Mouse (Mus musculus) liver, embryonic 12.5 days (tissue): Measurements from ENCODE around the gene Cep41. TPM values are rescaled to one million over a fixed set of nuclear protein-coding genes. Genes with fewer than 3 reads are reported as not detected.

ENCODE experiments used
- ATAC-seq: fragments of 200-750 bp; cut with Nextera tagmentation; 2 replicates; pipeline ENCODE4 v1.8.0; 2017; ENCODE audit warnings: moderate number of reproducible peaks, mild to moderate bottlenecking, moderate library complexity
- H3K27ac ChIP-seq: fragments of 300-500 bp; sonication (generic); 2 replicates; pipeline ENCODE4 v1.5.1; 2016; ENCODE audit warnings: mild to moderate bottlenecking
- H3K27me3 ChIP-seq: fragments of 300-500 bp; sonication (generic); replicated peaks from 2 replicates; pipeline ENCODE4 v1.6.1; 2016; ENCODE audit warnings: mild to moderate bottlenecking, moderate library complexity
- H3K36me3 ChIP-seq: fragments of 300-500 bp; sonication (generic); 2 replicates; pipeline ENCODE4 v1.6.1; 2016; ENCODE audit warnings: mild to moderate bottlenecking, moderate library complexity
- H3K4me1 ChIP-seq: fragments of 300-500 bp; sonication (generic); 2 replicates; pipeline ENCODE4 v1.6.1; 2016
- H3K4me2 ChIP-seq: fragments of 300-500 bp; sonication (generic); 2 replicates; pipeline ENCODE4 v1.6.1; 2016; ENCODE audit warnings: mild to moderate bottlenecking, moderate library complexity
- H3K4me3 ChIP-seq: fragments of 300-500 bp; sonication (generic); 2 replicates; pipeline ENCODE4 v1.5.1; 2016; ENCODE audit warnings: mild to moderate bottlenecking, moderate library complexity
- H3K9ac ChIP-seq: fragments of 300-500 bp; sonication (generic); 2 replicates; pipeline ENCODE4 v1.6.1; 2016; ENCODE audit warnings: mild to moderate bottlenecking, moderate library complexity
- H3K9me3 ChIP-seq: fragments of 300-500 bp; sonication (generic); replicated peaks from 2 replicates; pipeline ENCODE4 v1.6.1; 2016; ENCODE audit warnings: mild to moderate bottlenecking, moderate library complexity
- WGBS: fragments of 180-500 bp; shearing (Covaris S2); methylation state at CpG from one replicate; pipeline ENCODE4 v1.1.7; 2016; ENCODE audit not compliant: insufficient replicate concordance; 5-methylcytosine and 5-hydroxymethylcytosine counted together
- polyA plus RNA-seq: library from polyadenylated mRNA; unstranded; fragments of >200 nt; fragmentation: Nextera tagmentation; extraction: Ambion mirVana; gene quantifications from 2 replicates; pipeline ENCODE4 v1.2.1, GENCODE M21; 2016

Cep41 gene
- 5.6 and 6.1 TPM in 2 replicates for polyA plus RNA-seq

- WGBS: 1% methylated on average over 47 of the region's 52 CpGs
Measured at GRCm38 (mm10) chr6:30693350-30693991, at the start of gene Cep41. Cep41 (minus strand) TSS chr6:30693749.

DNA sequence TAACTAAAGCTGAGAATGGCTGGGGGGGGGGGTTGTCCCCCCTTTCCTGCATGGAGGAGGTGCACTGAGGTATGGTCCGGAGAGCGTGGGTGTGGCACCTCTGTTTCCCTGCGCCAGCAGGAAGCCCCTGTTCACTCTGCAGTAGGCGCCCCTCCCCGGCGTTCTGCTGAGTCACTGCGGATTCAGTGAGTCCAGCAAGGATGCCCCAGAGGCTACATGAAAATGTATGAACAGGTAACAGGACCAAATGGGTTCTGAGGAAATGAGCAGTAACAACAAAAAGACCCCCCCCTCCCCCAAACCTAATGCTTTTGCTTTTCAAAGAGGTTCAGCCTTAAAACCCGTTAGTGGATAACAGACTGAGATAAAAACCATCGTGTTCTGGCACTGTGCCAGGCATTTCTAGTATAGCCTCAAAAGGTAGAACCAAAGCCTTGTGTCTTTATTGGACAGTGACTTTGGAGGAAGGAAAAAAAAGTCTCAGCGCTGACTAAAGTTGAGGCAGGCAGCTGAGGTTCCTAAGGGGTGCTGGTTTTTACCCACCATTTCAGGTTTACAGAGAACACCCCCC, 45.7 kb upstream of the Cep41 start:
- Histone ChIP-seq H3K4me2 (peak overlapping the region; percentile 59; the same call in 1 of the 2 replicates), H3K9ac (no peak overlapping the region; the same call in 1 of the 2 replicates), H3K4me1 (0 out of 2 replicates have a peak, but pooled peaks cover 5% of the 10 kb centered on the region), H3K27ac (0 out of 2 replicates have a peak overlapping the region, but pooled peaks have one; percentile 30), H3K9me3 (peaks cover 32% of the 10 kb centered on the region), H3K36me3 (peaks cover 13% of the 10 kb centered on the region), H3K4me3 (peak overlapping the region; percentile 47), H3K27me3 (peaks cover 61% of the 10 kb centered on the region)
- ATAC-seq: no peak
- WGBS: 54% methylated on average over 10 of the region's 10 CpGs

More at GRCm38 (mm10) chr6:30693350-30693991, at the start of gene Cep41:
- Histone ChIP-seq H3K27ac (peak within 1 kb of the TSS; percentile 81), H3K9ac (peak within 1 kb of the TSS; percentile 79), H3K4me3 (peak within 1 kb of the TSS; percentile 79), H3K4me2 (peak within 1 kb of the TSS; percentile 90), H3K27me3 (no peaks in the 10 kb centered on the region), H3K36me3 (no peaks in the 10 kb centered on the region), H3K9me3 (no peaks in the 10 kb centered on the region), H3K4me1 (peaks cover 18% of the 10 kb centered on the region)
- ATAC-seq: peak; percentile 96

GRCm38 (mm10) chr6:30738464-30739006, 45.0 kb upstream of the Cep41 start:
- Histone ChIP-seq H3K4me1 (0 out of 2 replicates have a peak, but pooled peaks cover 5% of the 10 kb centered on the region), H3K36me3 (peaks cover 6% of the 10 kb centered on the region), H3K27me3 (peaks cover 68% of the 10 kb centered on the region), H3K4me3 (peak overlapping the region; percentile 47), H3K27ac (peak overlapping the region; percentile 38; the same call in 1 of the 2 replicates), H3K4me2 (peak overlapping the region; percentile 59), H3K9me3 (peaks cover 32% of the 10 kb centered on the region), H3K9ac (peak overlapping the region; percentile 43; the same call in 1 of the 2 replicates)
- no peak for ATAC-seq
- 47% methylated on average over 20 of the region's 20 CpGs for WGBS

DNA sequence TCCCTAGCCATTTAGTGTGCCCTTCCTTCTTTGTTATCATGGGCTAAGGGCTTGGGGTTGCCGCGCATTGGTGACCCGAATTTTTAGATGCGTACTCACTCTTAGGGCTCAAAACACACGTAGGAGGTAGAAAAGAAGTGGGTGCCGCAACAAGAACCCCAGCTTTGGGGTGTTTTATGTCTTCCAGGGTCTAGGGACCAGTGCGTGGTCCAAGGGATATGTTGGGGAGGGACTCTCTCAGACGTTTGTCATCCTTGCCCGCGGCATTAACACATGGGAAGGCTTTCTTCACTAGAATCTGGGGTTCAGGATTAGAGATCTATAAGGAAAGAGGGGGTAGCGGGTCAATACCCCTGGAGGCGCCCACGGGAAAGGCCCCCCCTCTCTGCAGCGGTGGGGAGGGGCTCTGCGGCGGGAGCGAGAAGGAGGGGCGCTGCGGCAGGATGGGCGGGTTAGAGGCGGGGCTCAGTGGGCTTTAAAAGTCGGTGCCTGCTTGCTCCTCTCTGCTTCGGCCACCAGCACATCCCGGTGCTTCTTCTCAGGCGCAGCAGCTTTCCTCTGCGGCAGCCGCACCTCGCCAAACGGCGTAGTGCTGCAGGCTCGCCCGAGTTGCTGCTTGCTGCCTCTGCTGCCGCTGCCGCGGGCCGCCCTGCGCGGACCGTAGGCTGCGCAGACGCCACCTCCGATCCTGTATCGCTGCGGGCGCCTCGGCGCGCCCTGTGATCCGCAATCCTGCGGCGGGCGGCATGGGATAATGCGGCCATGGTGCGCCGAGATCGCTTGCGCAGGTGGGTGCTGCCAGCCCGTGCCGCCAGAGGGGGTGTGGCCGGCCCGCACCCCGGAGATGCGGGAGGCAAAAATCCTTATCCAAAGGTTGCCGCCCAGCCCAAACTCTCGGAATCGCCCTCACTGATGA, 44.3 kb upstream of the Cep41 start:
- H3K27ac ChIP-seq: peak overlapping the region; percentile 38; the same call in 1 of the 2 replicates
- no peak for ATAC-seq

GRCm38 (mm10) chr6:30736864-30737547, 43.5 kb upstream of the Cep41 start:
- peak overlapping the region; percentile 47 for H3K4me3 ChIP-seq
- H3K4me2 ChIP-seq: peak overlapping the region; percentile 59
- peaks cover 32% of the 10 kb centered on the region for H3K9me3 ChIP-seq
- ATAC-seq: peak; percentile 46; the same call in 1 of the 2 replicates
- H3K4me1 ChIP-seq: 0 out of 2 replicates have a peak, but pooled peaks cover 12% of the 10 kb centered on the region
- WGBS: 47% methylated on average over 29 of the region's 29 CpGs
- peaks cover 84% of the 10 kb centered on the region for H3K27me3 ChIP-seq
- no peaks in the 10 kb centered on the region for H3K36me3 ChIP-seq
- H3K9ac ChIP-seq: no peak overlapping the region
- H3K27ac ChIP-seq: no peak overlapping the region

More for the DNA sequence above, 44.3 kb upstream of the Cep41 start:
- Histone ChIP-seq H3K4me3 (peak overlapping the region; percentile 47), H3K4me1 (0 out of 2 replicates have a peak, but pooled peaks cover 10% of the 10 kb centered on the region), H3K9ac (0 out of 2 replicates have a peak overlapping the region, but pooled peaks have one; percentile 43), H3K4me2 (peak overlapping the region; percentile 59), H3K36me3 (0 out of 2 replicates have a peak, but pooled peaks cover 4% of the 10 kb centered on the region), H3K9me3 (peaks cover 32% of the 10 kb centered on the region), H3K27me3 (peaks cover 76% of the 10 kb centered on the region)
- 54% methylated on average over 63 of the region's 66 CpGs for WGBS

- 49% methylated on average over 13 of the region's 13 CpGs for WGBS
- no peaks in the 10 kb centered on the region for H3K36me3 ChIP-seq
- H3K9ac ChIP-seq: no peak overlapping the region
- H3K27me3 ChIP-seq: peaks cover 89% of the 10 kb centered on the region
- 0 out of 2 replicates have a peak, but pooled peaks cover 12% of the 10 kb centered on the region for H3K4me1 ChIP-seq
- H3K4me2 ChIP-seq: peak overlapping the region; percentile 59; the same call in 1 of the 2 replicates
- no peak for ATAC-seq
- H3K9me3 ChIP-seq: peaks cover 32% of the 10 kb centered on the region
- H3K4me3 ChIP-seq: no peak overlapping the region; the same call in 1 of the 2 replicates
- no peak overlapping the region for H3K27ac ChIP-seq
Measured at GRCm38 (mm10) chr6:30736372-30736762, 42.8 kb upstream of the Cep41 start.

DNA sequence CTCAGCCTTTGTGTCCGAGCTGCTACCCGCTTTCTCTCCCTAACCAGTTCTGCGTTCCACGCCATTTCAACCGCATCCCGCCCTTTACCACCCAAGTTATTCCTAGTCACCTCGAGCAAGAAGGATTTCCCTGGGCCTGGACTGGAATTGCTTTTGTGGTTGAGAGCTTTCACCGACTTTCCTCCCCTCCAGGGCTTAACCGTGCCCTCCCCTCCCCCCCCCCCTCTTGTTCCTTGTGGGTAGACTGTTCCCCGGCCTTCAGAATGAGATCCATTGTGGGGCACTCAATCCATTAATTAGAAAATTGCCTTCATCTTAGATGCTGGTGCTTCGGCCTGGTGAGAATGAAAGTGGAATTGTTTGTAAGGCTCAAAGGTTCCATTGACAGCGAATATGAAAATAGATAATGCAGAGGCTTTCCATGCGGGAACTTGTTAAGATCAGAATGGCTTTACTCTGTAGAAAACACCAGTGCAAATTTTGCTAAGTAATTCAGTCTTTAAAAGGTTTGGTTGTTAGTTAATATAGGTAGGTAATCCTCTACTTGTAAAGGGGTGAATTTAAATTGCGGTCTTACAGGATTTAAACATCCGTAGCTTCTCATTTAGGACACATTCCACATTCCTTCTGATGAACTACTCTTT, 42.3 kb upstream of the Cep41 start:
- H3K4me1 ChIP-seq: 0 out of 2 replicates have a peak, but pooled peaks cover 12% of the 10 kb centered on the region
- WGBS: 50% methylated on average over 15 of the region's 15 CpGs
- ATAC-seq: no peak
- peak overlapping the region; percentile 22 for H3K4me3 ChIP-seq
- H3K9me3 ChIP-seq: peaks cover 32% of the 10 kb centered on the region
- H3K4me2 ChIP-seq: peak overlapping the region; percentile 59
- no peak overlapping the region; the same call in 1 of the 2 replicates for H3K27ac ChIP-seq
- no peaks in the 10 kb centered on the region for H3K36me3 ChIP-seq
- no peak overlapping the region for H3K9ac ChIP-seq
- H3K27me3 ChIP-seq: peaks cover 89% of the 10 kb centered on the region

DNA sequence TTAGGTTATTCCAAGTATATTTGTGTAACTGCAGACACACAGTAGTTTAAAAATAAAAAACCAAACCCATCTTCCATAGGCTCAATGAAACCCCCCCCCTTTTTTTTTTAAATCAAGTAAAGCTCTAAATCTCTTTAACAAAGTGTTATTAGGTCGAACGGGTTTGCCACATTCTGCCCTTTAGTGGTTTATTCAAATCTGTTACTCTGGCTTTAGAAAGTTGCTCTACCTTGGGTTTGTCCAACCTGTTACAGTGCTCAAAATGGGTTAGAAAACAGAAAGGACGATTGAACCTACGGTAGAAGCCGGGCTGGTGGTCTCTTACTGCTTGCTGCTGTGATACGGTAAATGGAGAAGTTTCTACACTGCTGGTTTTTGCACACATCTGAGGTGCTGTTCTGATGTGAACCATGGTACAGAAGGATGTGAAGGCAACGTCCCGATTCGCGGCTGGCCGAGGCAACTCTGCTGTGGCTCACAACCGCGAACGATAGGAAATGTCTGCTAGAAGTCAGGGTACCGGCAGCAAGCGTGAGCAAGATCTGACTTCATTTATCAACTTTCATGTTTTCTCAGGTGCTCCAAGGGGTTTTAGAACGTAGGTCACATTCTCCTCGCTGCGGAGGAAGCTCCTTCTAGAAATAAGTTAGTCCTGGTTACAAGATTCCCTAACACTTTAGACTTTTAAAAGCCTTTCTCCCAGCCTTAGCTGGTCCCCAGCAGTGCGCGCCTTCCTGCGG, 41.6 kb upstream of the Cep41 start:
- Histone ChIP-seq H3K36me3 (no peaks in the 10 kb centered on the region), H3K4me1 (0 out of 2 replicates have a peak, but pooled peaks cover 12% of the 10 kb centered on the region), H3K9me3 (peaks cover 32% of the 10 kb centered on the region), H3K9ac (no peak overlapping the region), H3K4me3 (peak overlapping the region; percentile 22; the same call in 1 of the 2 replicates), H3K27me3 (peaks cover 87% of the 10 kb centered on the region), H3K4me2 (peak overlapping the region; percentile 59), H3K27ac (no peak overlapping the region; the same call in 1 of the 2 replicates)
- no peak for ATAC-seq
- WGBS: 54% methylated on average over 22 of the region's 22 CpGs

GRCm38 (mm10) chr6:30734465-30734864, 40.9 kb upstream of the Cep41 start:
- H3K4me3 ChIP-seq: no peak overlapping the region
- peaks cover 83% of the 10 kb centered on the region for H3K27me3 ChIP-seq
- no peaks in the 10 kb centered on the region for H3K36me3 ChIP-seq
- no peak for ATAC-seq
- H3K9me3 ChIP-seq: peaks cover 32% of the 10 kb centered on the region
- no peak overlapping the region for H3K9ac ChIP-seq
- no peak overlapping the region for H3K27ac ChIP-seq
- WGBS: 53% methylated on average over 6 of the region's 6 CpGs
- no peak overlapping the region for H3K4me2 ChIP-seq
- H3K4me1 ChIP-seq: 0 out of 2 replicates have a peak, but pooled peaks cover 12% of the 10 kb centered on the region
